Mouse (Mus musculus) embryonic facial prominence, embryonic 15.5 days (tissue): ENCODE measurements around the gene Gm42791. TPM values are rescaled to one million over a fixed set of nuclear protein-coding genes. Genes with fewer than 3 reads are reported as not detected.

Source experiments
- polyA plus RNA-seq: library from polyadenylated mRNA; unstranded; fragments of >200 nt; fragmentation: Nextera tagmentation; extraction: Ambion mirVana; gene quantifications from 2 replicates; pipeline ENCODE4 v1.2.1, GENCODE M21; 2015

Gene Gm42791
- polyA plus RNA-seq, 1 experiment from 2014 or later: 1.6 TPM

Other genes with a start within 250 kb of the Gm42791 start
- gene Katnal1, start 65.8 kb downstream of the Gm42791 start, polyA plus RNA-seq: 13.7 and 15.8 TPM in 2 replicates
- gene Uspl1, start 189.2 kb upstream of the Gm42791 start, polyA plus RNA-seq: 36.0 and 36.2 TPM in 2 replicates
- 1,034 and 1,068 TPM in 2 replicates for gene Hmgb1, start 189.3 kb upstream of the Gm42791 start, polyA plus RNA-seq